Mouse (Mus musculus): ENCODE results near the gene Crip3.

The Crip3 gene

GRCm38 (mm10) chr17:46455110-46455691, 26.5 kb downstream of the Crip3 start:
- DNase-seq (ENCODE audit: low spot score), result peak; percentile 70

GRCm38 (mm10) chr17:46457791-46458190, 29.1 kb downstream of the Crip3 start:
- peak; percentile 70 for DNase-seq (ENCODE audit: low spot score)

GRCm38 (mm10) chr17:46458439-46458838, 29.7 kb downstream of the Crip3 start:
- DNase-seq (ENCODE audit: low spot score), result no peak

GRCm38 (mm10) chr17:46460673-46461072, 31.9 kb downstream of the Crip3 start:
- no peak for DNase-seq (ENCODE audit: low spot score)

- DNase-seq (ENCODE audit: low spot score), result no peak
Measured at GRCm38 (mm10) chr17:46461347-46461746, 32.6 kb downstream of the Crip3 start.

GRCm38 (mm10) chr17:46462226-46462625, 33.5 kb downstream of the Crip3 start:
- DNase-seq (ENCODE audit: low spot score), result no peak

- no peak for DNase-seq (ENCODE audit: low spot score)
Measured at GRCm38 (mm10) chr17:46467830-46468229, 39.1 kb downstream of the Crip3 start.

- DNase-seq (ENCODE audit: low spot score), result no peak
Measured at GRCm38 (mm10) chr17:46476601-46477000, 47.9 kb downstream of the Crip3 start.

GRCm38 (mm10) chr17:46477286-46477685, 48.6 kb downstream of the Crip3 start:
- DNase-seq (ENCODE audit: low spot score), result no peak
